Mouse (Mus musculus): ENCODE data around the gene Gm45623.

DNA sequence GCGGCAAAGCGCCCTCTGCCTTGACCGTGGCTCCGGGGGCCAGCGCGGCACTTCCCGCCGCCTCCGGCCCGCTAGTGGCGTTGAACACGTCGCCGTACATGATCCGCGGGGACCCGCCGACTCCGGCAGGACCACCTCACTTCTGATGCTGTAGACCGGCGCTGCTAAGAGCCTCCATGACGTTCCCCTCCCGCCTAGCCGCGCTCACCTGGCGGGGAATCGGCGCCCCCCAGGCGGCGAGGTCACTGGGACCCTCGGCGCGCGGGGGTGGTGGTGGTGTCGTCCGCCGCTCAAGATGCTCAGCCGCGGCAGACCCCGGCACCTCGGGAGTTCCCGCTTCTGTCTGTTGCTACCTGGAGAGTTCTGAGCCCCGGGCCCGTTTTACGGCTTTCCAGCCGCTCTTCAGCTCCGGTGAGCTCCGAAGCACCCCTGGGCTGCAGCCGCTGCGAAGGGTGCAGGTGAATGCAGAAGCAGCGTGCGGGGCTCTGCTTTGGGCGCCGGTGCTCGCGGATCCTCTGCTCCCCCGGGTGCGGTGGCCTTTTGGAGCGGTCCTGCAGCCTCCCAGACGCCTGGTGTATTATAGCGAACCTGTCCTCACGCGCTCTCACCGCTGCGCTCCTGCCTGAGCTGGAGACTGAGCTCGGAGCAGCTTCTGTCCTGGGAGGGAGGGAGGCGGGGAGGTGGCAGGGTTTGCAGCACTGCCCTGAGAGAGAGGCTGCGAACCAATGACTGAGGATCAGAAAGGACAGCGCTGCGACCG lies at the start of gene Gm45623:
- TF ChIP-seq CTCF (conservative IDR thresholded peaks at IDR 0.05; ENCODE audit: low read length), result no peak
- no peak for TF ChIP-seq NANOG (IDR thresholded peaks at IDR 0.05; ENCODE audit: borderline replicate concordance, low read length)

All from E14TG2a.4 (cell line).